Mouse (Mus musculus): ENCODE results near the gene Tmem161a.
"Not testable (repeated sequence)": the region's sequence is repeated elsewhere in the genome, so short reads cannot be mapped to it uniquely, and the experiment has no call there.

The Tmem161a gene

DNA sequence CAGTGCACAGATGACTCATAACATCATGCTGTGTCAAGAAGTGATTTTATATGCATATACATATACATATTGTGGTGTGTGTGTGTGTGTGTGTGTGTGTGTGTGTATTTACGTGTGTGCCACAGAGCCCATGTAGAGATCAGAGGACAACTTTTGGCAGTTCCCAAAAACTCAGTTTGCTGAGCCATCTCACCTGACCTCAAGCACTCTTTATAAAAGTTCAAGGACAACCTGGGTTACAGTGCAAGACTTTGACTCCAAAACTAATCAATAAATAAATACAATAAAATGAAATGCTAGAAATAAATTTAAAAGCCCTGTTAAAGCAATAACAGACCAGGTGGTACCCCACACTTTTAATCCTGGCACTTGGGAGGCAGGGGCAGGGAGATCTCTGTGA lies 39.1 kb downstream of the Tmem161a start:
- DNase-seq (ENCODE audit: low spot score in 2 of 2) = no peak

DNA sequence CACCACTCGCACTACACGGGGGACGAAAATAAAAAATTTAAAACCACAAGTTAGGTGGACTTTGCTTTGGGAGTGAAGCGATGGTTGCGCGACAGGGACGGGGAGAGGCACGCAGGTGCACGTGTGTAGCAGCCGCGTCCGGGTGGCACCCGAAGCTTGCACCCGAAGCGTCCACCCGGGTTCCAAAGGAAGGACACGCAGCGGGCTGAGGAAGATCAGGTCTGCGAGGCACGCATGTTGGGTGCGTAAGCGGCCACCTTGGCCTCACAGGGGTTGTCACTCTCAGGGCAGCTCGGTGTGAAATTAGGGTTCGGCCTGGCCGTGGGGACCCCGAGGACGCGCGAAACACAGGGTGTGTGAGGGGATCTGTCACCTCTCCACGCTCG lies 39.6 kb downstream of the Tmem161a start:
- DNase-seq (ENCODE audit: low spot score in 2 of 2) = peak in 1 of 2 experiments; percentile 70

DNA sequence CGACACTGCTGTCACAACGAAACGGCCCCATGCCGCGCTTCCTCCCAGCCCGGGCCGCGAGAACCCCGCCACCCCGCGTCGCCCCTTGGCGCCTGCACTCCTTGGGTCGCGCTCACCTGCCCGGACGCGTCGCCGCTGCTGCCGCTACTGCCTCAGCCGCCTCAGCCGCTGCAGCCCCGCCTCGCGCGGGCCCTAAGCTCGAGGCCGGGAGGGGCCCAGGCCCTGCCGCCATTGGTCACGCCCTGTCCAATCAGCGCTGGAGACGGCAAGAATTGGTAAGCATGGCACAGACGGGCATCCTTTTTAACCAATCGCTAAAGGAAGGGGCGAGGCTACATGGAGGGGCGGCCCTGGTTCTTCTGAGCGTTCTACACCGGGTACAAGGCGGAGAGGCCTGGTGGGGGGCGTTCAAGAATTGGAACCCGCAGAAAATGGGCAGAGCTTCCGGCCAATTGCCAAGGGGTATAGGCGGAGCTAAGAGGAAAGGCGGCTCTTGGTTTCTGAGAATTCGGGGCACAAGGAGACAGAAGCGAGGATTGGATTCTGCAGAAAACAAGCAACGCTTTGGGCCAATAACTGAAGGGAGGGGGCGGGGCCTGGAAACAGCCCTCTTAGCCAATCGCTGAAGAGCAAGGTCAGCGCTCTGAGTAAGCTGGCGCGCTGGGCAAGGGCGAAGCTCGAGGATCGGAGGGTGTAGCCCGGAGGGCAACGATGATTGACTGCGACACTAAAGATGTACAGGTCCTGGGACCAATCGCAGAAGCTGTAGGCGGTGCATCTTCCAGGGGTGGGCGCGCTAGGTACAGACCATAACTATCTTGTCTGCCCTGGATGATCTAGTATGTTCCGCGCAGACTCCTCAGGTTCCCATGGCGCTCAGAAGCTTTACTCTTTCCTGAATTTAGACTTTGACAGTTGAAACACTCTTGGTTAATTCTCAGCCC lies 40.2 kb downstream of the Tmem161a start, which contains the start of gene Slc25a42:
Slc25a42 (minus strand) TSS at position 194 of the 944 bp plus-strand sequence.
- peak; percentile 95 to 98 for DNase-seq (ENCODE audit: low spot score in 2 of 2)

DNA sequence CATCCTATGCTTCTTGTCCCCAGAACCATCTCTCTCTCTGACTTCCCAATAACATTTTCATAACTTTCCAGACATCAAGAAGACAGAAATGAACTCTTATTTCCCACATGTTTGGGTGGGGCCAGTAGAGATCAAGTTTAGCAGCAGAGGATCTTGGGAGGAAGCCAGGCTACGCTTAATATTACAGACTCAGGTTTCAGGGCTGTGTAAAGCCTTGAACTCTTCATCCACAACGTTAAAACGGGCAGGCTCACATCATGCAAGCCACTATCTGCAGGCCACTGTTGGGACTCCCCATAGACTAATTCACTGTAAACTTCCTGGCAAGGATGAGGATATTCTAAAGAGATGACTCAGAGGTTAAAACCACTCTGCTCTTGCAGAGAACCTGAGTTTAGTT lies 42.3 kb downstream of the Tmem161a start:
- DNase-seq (ENCODE audit: low spot score in 2 of 2) = no peak

DNA sequence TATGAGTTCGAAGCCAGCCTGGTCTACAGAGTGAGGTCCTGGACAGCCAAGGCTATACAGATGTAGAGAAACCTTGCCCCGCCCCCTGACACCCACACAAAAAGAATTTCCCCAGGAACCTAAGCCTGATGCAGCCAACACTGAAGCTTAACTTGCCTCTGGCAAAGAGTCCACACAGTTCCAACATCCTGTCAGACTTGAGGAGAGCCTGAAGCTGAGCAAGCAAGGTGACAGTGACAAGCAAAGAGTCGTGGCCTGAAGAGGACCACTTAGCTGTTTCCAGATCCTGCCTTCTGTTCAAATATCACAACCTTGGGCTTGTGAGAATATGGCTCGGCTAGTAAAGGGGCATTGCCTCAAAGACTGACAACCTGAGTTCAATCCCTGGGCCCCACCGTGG lies 42.9 kb downstream of the Tmem161a start:
- no peak for DNase-seq (ENCODE audit: low spot score in 2 of 2)

DNA sequence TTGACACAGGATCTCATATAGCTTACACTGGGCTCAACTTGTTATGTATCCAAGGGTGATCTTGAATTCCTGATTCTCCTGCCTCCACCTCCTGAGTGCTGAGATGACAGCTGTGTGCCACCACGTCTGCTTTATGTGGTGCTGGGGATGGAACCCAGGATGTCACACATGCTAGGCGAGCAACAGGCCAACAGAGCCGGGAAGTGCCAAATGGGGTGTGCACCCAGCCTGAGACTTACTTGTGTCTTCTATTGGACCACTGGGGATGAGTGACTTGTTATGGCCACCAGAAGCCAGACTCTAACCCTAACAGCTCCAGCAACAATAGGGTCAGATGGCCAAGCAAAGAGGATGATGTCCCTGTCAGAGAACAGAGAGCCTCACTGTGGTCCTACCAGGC lies 44.0 kb downstream of the Tmem161a start:
- not testable (repeated sequence) for DNase-seq (ENCODE audit: low spot score in 2 of 2)

DNA sequence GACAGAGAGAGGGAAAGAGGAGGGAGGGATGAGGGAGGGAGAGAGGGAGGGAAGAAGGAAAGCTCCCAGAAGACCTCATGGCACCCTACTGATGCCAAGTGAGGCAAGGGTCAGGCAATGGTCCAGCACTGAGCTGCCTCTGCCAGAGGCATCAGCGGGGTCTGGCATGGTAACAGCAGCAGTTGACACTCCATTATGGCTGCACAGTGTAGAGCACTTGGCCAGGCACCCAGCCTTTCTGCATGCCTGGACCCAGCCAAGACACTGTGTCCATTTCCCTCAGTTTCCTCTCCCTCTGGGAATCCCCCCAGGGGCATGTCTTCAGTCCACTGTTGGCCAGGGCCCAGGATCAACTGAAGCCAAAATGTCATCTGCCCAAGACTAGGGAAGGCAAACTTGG lies 44.4 kb downstream of the Tmem161a start:
- DNase-seq (ENCODE audit: low spot score in 2 of 2) = no peak

DNA sequence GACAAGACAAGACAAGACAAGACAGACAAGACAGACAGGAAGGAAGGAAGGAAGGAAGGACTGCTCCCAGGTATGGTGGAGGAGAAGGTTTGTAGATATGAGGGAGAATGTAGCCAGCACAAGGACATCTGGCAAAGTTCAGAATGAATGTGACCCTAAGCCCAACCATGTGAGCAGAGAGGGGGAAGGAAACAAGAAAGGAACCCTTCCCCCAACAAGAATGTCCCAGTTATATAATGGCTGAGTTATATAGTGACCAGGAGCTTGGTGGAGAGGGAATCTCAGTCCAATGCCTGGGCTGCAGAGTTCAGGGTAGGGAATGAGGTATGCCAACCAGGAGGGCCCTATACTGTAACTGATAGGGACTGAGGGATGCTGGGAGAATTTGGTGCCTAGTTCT lies 45.3 kb downstream of the Tmem161a start:
- DNase-seq (ENCODE audit: low spot score in 2 of 2) = no peak

DNA sequence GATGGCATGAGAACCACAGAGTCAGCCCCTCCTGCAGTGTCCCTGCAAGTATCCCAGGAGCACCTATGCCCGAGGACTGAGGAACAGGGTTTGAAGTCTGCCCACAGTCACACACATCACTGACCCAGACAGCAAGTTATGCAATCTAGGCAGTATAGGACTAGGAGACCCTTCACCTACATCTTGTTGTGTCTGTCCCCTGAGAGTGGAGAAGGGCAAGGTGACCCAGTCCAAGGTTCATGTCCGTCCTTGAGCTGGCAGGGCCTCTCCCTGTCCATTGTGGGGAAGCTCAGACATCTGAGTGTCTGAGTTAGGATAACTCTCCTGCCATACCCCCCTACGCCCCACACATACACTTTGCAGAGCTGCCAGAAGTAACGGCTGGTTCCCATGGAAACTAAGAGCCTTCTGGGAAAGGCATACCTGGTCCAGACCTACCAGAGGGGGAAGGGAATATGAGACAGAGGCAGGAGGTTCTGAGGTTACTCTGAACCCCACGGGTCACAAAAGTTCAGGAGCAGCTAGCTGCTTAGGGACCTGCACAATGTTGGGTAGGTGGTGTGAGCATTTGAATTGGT lies 47.0 kb downstream of the Tmem161a start:
- DNase-seq (ENCODE audit: low spot score in 2 of 2) = no peak

DNA sequence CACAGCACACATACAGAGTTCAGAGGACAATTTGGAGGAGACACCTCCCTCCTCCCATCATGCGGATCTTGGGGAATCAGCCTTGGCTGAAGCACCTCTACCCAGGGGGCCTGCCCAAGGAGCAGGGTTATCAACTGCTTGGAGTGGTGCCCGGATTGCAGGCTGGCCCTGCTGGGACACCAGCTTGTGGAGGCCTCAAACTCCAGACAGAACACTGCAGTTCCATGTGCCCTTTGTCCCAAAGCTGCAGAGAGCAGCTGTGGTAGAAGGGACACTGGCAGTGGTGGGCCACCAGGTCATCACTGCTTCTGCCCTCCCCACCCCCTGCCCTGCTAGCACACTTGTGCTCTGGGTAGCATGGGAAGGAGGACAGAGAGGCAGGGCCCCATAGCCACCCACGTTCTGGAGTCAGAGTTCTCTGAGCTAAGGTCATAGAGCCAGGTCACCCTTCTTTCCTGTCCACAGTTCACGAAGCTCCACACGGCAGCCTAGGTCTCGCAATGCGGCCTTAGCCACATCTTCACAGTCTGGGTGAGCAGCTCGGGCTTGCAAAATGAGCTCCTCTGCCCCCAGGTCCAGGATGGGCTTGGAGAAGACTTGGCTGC lies 48.2 kb downstream of the Tmem161a start:
- DNase-seq (ENCODE audit: low spot score in 2 of 2) = no peak

DNA sequence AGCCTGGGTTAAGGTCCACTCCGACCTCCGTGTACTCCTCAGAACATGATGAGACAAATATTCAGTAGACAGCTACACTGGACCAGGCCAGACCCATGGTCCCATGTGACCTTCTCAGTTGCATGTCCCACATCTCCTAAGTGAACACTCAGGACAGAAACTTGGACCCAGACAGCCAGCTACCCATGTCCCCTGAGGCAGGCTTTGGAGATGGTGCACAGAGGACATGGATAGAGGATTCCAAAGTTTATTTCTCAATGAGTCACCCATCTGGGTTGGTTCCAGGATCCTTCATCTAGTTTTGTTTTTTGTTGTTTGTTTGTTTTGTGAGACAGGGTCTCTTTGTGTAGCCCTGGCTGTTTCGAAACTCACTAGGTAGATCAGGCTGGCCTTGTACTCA lies 48.8 kb downstream of the Tmem161a start:
- no peak for DNase-seq (ENCODE audit: low spot score in 2 of 2)

DNA sequence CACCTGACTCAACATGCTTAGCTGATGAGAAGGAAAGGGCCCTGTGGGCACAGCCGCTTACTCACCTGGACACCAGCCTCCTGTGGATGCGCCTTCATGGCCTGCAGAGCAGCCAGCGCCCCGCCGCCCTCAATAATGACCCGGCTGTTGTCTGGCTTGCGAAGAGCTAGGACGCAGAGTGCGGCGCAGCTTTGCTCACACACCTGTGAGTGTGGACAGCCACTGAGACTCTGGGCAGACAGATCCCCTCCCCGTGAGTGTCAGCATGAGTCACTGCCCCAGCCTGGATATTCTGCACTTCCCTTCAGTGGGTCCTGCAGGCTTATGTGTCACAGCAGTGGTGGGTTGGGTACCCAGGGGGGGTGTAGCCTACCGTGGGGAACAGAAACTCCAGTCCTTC lies 49.9 kb downstream of the Tmem161a start:
- DNase-seq (ENCODE audit: low spot score in 2 of 2) = no peak

DNA sequence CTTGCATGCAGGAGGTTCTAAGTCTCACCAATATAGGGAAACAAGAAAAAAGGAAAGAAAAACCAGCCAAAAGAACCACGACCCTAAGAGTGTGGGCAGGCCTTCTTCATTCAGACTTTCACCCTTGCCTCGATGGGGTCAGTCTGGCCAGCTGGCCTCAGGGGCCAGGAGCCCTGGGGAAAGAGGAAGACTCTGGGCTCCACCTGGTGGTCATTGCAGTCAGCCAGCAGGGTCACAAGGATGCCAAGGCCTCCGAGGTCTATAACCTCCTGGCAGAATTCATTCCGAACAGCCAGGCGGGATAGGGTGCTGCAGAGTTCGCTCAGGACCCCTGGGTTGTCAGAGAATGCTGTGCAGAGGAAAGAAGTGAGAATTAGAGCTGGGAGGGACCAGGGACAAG lies 51.2 kb downstream of the Tmem161a start:
- peak in 1 of 2 experiments; percentile 56 for DNase-seq (ENCODE audit: low spot score in 2 of 2)

DNA sequence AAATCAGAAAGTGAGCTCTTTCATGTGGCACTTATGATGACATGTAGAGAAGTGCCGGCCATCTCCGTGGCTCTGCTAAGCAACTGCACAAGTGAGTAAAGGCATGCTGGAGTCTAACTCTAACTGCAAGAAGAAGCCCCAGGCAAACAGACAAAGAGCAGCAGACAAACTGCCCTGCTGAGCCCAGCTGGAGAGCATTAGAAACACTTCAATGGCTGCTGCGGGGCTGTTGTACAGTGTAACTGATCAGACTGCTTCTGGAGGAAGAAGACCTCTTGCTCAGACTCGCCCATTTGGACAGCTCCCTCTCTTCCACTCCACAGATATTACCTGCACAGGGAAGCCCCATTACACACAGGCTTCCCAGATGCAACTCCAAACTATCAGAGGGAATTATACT lies 55.8 kb downstream of the Tmem161a start:
- no peak for DNase-seq (ENCODE audit: low spot score in 2 of 2)

DNA sequence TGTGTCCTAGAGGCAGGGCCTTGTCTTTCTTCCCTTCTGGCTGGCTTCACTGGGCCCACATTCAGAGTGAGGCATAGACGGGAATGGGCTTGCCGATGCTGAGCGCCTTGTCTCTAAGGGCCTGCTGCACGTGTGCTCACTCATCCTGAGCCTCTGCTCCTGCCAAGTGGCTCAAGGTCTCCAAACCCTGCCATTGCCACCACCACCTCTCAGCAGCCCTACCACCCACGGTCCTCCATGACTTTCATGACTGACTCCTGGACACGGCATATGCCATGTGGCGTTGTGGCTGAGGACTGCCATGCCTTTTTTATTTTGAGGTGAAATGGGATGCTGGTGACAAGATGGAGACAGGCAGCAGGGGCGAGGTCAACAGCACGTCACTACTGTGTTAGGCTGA lies 58.7 kb downstream of the Tmem161a start:
- DNase-seq (ENCODE audit: low spot score in 2 of 2) = no peak
